Mouse (Mus musculus) yolk sac, embryonic 10.5 days (tissue): ENCODE measurements around the gene Pdcd7.
A peak's percentile ranks its signal among the peaks of the same experiment; 100 is the strongest.

Experiments
- DNase-seq: peaks from one replicate; pipeline ENCODE4 v3.0.0-alpha.2; 2017; ENCODE audit warnings: low spot score

Pdcd7 gene

GRCm38 (mm10) chr9:65398279-65398678 lies 52.4 kb downstream of the Pdcd7 start, which contains the start of gene Rasl12:
Gene Rasl12 (plus strand): TSS chr9:65398506.
- DNase-seq: peak; percentile 66

- no peak for DNase-seq
Measured at GRCm38 (mm10) chr9:65399934-65400333, 54.0 kb downstream of the Pdcd7 start.

- DNase-seq: no peak
Measured at GRCm38 (mm10) chr9:65404331-65405183, 58.7 kb downstream of the Pdcd7 start.

GRCm38 (mm10) chr9:65405184-65405449 lies 59.2 kb downstream of the Pdcd7 start:
- DNase-seq: no peak

GRCm38 (mm10) chr9:65407327-65407726 lies 61.4 kb downstream of the Pdcd7 start:
- DNase-seq: no peak

- DNase-seq: no peak
Measured at GRCm38 (mm10) chr9:65407861-65408260, 62.0 kb downstream of the Pdcd7 start.

- DNase-seq: peak; percentile 62
Measured at GRCm38 (mm10) chr9:65408871-65409295, 63.0 kb downstream of the Pdcd7 start.
